Mouse (Mus musculus) c-Kit-positive CD71-negative TER-119-negative erythroid progenitor cells, embryonic 14.5 days (primary cell): ENCODE measurements around the gene Pstk.
"Not testable (repeated sequence)": the region's sequence is repeated elsewhere in the genome, so short reads cannot be mapped to it uniquely, and the experiment has no call there.

Experiments
- DNase-seq: peaks from one replicate; pipeline ENCODE4 v3.0.0-alpha.2; 2013; ENCODE audit warnings: low read depth

Gene Pstk

DNA sequence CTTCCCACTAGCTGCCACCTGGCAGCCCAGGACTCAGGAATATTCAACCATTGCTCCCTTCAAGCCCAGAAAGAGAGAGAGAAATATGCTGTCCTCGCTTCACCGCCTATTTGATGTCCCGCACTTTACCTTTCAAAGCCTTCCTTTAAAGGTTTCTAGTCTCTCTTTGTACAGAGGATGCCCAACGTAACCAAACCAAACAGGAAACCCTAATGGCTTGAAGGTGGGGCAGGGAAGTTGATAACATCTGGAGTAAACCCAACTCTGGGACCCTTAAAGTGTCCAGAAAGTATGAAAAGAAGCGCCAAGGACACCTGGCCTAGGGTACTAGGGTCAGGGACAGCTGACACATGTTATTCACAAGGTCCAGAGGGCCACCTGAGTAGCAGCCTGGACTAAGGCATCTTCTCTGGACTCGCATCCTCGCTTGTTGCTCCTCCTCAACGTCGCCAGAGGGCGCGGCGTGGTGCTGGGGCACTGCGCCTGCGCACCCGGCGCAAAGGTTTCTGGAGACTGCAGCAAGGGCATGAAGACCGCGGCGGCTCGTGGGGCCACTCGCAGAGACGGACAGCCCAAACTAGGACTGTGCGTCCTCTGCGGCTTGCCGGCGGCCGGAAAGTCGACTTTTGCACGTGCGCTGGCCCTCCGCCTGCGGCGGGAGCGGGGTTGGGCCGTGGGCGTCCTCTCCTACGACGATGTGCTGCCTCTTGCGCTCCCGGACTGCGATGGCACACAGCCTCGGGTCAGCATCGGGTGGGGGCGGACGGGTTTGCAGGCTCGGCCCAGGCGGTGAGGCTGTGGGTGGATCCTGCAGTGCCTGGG is at the start of gene Pstk:
Pstk (plus strand) TSS at position 494 of the 822 bp plus-strand sequence.
- peak; percentile 75 for DNase-seq

DNA sequence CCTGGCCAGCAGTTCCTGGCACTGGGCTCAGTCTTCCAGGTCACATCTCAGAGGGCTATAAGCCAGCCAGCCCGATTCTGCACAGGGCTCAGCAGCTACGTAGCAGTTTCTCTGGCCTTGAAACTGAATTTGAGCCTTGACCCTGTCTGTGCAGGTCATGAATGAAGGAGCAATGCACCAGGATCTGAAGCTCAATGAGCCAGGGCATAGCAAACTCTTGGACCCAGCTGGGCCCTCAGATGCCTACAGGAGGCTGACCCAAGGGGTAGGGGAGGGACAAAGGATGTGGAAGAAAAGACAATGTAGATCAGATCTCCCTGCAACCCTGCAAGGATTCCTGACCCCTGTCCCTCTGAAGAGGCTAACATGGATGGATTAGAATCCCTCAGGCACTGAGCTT is 48.7 kb upstream of the Pstk start, which contains the start of gene Cuzd1:
Cuzd1 (minus strand) TSS at position 101 of the 400 bp plus-strand sequence.
- no peak for DNase-seq

DNA sequence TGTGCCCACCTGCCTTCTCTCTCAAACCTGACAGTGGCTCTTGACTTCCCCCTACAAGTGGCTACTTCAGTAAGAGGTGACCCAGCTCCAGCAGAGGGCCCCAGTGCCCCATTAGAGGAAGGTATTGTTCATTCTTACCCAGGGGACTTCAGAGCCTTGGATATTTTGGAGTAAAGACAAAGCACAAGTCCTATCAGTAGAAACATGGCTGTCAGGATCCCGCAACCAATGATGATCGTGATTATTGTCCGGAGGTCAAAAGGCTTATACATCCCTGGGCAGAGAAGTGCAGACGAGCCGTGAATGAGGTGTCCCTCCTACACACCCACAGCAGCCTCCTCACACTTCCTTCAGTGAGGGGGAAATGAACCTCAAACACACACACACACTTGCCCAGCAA is 43.9 kb upstream of the Pstk start:
- DNase-seq, result no peak

DNA sequence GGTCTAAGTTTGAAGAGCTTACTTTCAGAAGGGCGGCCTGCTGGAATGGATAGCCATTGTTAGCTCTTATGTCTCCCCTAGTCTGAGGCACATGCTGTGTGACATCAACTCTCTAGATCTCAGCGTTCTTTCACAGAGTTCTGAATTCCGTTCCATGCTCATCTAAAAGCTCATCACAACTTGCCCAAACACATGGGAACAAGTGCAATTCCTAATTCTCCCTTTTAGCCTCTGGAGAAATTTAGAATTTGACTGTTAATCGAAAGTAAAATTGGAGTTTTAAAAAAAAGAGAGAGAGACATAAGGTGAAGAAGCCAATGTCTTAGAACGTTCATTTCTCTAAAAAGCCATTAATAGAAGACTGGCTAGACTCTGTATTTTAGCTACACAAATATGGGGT is 41.5 kb upstream of the Pstk start, which contains the start of gene Fam24b:
Fam24b (minus strand) TSS at position 101 of the 400 bp plus-strand sequence.
- no peak for DNase-seq

DNA sequence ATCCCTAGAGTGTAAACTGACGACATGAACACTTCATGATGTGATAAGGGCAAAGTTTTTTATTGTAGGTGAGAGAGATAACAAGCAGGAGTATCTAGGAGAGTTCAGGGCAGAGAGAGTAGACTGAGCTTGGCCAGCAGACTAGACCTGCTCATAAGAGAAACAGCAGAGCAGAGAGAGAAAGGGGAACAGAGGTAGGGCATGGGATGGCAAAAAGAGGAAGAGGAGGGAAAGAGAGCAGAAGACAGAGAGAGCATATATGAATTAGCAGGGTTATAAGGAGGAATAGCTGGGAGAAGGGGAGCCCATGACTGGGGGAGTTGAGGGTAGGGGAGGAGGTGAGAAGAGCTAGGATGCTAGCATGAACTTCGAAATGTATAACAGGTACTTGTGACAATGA is 39.3 kb upstream of the Pstk start:
- DNase-seq, result no peak

DNA sequence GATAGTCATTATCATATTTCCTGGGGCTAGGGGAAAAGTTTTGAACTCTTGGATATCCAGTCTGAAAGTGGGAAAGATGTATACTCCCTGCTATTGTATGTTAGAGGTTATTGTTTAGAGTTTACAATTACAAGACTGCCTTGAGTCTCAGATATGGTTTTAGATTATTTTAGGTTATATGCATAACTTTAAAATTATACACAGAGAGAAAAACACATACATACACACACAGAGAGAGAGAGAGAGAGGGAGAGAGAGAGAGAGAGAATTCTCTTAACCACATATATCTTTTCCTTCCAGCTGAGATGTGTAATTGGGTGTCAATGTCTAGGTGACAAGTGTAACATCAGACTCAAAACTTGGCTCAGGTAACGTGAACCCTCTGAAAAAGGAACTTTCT is 37.4 kb upstream of the Pstk start, which contains the start of gene Fam24a:
Fam24a (plus strand) TSS at position 301 of the 400 bp plus-strand sequence.
- DNase-seq, result no peak

DNA sequence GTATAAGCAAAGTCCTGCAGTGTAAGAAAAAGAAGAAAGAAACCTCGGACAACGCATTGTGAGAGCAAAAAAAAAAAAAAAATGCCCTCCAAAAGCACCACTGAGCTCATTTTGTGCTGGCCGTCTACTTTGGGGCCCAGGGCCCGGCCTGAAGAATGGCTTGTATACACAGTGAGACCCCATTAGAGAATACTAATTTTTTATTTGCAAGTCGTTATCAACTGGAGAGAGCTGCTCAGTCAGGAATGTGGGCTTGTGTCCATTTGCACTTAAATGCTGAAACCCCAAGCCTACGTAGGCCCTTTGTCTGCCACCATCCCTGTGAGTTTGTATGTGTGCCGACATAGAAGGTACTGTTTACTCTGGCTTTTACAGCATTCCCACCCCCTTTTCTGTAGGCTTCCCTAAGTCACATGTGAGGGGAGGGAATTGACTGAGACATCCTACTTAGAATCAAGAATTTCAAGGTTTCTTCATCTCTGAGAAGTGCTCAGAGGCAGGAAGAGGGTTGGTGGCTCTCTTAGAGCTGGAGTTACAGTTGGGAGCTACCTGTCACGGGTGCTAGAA is 33.4 kb upstream of the Pstk start:
- no peak for DNase-seq

DNA sequence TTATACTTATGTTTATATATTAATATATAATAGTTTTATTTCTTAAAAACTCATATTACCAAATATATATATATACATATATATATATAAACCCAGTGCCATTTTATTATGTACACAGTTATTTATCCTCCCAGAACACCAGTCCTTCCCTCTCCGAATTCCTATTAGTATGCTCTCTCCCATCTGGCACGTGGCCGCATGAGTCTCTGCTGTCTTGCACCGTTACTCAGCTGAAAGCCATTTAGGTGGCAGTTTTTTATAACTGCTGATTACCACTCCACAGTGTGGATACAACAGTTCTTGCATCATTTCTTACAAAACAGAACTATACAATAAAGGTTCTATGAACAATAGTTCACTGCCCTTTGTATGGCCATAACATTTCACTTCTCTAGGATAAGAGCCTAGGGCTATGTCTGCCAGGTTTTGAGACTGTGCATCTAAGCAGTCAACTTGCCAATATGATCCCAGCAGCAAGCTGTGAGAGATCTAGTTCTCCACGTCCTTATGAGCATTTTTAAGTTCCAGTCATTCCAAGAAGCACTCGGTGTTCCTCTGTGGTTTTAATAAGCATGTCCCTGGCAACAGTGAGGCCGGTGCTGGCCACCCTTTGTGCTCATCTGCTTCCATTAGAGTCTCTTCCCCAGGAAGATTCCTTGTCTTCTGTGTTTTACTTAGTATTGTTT is 24.9 kb upstream of the Pstk start:
- no peak for DNase-seq

DNA sequence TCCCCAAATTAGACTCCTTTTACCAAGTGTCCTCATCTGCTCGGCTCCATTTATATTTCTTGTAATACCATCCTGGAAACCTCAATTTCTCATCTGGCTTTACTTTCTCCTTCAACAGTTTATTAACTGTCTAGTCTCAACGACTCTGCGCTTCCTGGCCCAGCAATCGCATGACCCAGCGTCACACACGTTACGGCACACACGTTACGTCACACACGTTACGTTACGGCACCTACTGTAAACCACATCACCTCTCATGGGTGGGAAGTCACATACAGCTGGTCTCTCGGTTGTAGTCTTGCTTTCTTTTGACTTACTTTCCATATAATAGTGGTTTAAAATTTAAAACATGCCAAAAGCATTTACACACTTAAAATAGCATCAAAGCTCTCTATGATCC is 14.8 kb upstream of the Pstk start:
- no peak for DNase-seq

DNA sequence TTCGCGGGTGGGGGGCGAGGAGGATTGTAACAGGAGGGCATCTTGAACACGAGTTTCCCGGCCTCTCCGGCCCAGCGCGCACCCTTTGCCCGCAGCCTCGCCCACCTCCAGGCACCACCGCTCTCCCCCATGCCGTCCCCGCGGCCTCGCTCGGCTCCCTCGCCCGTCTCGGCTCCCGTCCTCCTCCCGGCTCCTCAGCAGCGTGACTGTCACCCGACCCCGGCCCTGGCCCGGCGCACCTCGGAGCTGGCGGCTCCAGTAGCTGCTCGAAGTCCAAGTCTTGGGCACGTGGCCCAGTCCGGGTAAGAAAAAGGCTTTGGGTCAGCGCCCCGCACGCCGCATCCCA is 8.7 kb upstream of the Pstk start:
- no peak for DNase-seq

DNA sequence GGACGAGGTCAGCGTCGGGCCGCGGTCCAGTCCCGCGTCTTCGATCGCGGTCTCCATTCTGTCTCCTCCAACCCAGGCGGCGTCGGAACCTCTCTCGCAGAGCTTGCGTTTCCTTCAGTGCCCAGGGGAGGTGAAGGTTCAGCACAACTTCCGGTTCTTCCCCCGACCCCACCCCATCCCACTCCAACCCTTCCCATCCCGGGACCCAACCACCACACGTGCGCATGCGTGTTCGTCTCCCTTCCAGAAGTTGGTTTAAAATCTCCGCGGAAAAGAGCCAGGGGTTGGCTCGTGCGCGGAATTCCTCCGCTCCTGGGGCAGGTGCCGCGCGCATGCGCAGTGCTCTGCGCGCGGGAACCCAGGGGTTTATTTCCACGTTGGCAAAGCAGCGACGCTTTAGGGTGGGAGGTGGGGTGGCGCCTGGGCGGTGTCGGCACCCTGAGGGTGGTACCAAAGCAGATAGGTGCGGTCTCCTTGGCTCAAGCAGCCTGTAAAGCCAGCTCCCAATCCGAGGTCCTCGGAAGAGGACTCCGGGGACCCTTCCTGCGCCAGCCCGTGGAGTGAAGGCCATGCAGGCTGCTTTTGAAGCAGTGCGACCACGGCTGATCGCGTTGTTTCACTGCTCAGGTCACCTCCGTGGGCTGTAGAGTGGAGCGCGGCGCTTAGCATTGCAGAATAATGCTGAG is 8.2 kb upstream of the Pstk start, which contains the start of gene 2310057M21Rik:
2310057M21Rik (minus strand) TSS at position 145 of the 686 bp plus-strand sequence.
- DNase-seq, result peak; percentile 90

DNA sequence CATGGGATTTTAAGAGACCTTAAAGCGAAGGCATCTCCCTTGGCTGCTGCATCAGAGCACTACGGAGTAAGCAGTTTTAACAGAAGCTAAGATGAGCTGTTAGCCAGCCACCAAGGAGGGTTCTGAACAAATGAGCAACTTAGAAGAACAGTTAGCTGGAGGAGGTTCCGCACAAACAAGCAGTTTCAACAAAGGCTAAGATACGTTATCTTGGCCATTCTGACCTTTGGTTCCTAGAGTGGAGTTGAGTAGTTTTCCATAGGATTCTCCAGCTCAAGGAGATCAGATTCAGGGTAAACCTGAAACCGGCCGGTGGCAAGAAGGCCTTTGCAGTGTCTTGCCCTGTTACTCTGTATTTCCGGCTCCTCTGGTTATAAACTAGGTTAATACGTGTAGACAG is 6.8 kb upstream of the Pstk start:
- DNase-seq, result no peak

DNA sequence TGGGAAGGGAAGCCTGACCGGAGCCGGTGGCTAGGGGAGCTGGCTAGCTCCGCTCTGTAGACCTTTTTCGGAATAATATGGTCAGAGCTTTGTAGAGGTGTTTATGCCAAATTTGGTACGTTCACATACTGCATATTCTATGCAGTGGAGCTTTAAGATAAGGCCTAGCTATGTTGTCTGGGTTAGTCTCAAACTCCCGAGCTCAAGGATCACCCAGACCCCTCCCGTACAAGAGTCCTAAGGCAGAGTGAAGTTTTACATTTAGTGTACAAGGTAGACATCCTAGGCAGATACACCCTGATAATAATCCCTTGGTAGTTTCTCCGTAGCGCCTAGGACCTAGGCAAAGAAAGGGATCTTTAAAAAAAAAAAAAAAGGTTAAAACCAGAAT is 524 bp downstream of the Pstk start:
- no peak for DNase-seq

DNA sequence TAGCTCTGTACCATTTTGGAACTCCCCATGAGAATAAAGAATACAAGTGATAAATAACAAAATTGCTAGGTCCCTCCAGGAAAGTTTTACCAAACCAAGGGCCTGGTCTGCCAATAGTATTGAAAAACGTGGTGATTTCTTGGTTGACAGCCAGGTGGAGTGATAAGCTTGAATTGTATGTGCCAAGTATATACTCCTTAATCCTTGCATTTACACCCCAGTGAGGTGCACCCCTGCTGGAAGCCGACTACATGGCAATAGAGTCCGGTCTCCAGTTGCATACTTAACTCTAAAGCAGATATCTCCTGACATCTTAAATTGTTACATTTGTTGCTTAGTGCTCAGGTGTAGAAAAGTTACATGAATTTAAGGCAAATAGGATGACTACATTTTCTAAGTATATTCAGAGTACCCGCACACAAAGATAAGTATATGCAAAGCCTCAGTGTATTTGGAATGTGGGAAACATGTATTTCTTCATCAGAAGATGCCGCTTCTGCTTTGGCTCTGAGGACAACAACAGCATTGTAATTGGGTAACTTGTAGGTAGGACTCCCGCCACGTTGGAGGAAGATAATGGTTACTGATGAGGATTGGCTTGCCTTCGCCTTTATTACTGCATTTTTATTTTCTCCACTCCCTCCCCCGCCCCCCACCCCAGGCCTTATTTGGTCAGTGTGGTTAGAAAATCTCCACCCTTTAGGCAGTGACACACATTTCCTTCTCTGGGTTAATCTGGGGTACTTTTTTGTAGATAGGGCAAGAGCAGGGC is 1.1 kb downstream of the Pstk start:
- DNase-seq, result no peak

DNA sequence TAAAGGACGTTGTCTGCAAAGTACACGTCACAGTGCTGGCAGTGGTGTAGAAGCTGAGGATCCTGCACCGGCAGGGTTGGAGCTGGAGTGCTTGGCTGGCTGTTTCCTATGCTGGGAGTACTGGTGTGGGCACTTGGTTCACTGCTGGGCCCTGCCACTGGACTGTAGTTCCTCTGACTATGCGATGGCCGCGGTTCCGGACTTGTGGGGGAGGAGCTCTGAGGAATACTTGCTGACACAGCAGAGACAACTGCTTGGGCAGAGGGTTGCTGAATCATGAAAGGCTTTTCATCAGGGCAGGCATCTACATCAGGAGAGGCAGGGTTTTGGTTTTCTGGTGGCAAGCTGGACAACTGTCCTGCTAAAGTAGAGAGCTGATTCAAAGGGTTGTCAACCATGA is 20.8 kb downstream of the Pstk start:
- not testable (repeated sequence) for DNase-seq

DNA sequence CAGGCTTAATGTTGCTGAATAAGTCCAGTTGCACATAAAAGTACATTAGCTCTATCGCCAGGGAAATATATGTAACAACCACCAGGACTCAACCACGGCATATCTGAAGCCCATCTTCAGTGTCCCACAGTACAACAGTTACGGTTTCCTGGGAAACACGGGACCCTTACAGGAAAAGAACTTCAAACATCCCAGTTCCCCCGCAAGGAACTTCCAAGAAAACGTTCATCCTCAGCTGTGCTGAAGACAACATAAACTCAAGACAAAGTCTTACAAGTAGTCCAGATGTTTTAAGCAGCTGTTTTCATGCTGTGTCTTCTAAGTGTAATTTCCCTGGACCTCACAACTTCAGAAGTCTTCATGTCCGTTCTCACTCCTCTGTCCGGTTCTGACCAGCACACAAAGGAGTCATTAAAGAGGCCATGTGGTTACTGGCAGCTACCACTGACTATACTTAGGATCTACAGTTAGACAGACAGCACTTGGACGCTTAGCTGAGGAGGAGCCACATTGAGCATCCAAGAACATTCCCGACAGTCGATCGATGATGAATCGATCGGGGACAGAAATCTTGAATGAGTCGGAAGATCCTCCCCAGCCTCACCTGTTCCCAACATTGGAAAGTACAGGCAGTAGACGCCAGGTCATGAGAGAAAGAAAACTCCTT is 38.5 kb downstream of the Pstk start:
- peak; percentile 13 for DNase-seq

DNA sequence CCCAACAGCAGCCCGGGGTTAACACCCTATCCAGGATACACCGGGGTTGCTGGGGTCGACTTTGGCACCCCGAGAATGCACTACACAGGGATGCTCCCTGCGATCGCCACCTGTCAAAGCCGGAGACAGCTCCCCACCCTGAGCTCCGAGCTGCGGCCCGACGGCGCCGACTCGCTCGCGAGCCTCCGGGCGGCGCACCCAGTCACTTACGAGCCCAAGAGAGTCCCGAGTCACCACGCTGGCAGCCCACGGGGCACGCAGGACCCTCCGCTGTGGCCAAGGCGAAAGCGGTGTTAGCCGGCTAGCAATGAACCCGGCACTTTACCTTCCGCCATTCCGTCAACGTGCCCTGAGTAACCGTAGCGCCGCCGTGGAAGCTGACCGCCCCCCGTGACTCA is 39.0 kb downstream of the Pstk start:
- DNase-seq, result no peak

DNA sequence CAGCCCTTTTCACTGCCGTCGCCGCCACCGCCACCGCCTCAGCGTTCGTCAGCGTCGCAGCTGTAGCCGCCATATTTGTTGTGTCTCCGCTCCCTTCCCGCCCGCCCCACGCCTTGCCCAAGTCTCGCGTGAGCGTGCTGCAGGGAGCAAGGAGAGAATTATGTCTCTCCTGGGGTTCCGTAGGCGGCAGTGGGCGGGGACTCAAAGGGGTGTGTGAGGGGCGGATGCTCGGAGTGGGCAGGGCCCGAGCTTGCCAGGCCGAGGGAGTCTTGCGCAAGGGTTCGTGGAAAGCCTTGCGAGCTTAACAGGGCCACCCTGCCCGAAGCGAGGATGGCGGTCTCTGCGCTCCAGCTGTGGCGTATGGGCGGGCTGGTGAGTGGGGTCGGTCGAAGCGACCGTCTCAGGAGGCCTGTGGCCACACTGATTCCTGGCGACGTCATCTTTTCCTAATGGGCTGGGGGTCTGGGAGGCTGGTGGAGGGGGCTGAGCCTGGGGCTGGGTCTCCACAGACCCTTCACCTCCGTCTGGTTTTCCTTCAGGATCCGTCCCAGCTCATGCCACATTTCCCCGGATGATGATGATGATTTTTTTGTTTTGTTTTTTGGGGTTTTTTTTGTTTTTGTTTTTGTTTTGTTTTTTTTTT is 39.6 kb downstream of the Pstk start, which contains the start of the genes Ikzf5 and Acadsb:
Ikzf5 (minus strand) TSS at position 106 of the 643 bp plus-strand sequence.
Acadsb (plus strand) TSS at position 186 of the 643 bp plus-strand sequence.
- peak; percentile 97 for DNase-seq

DNA sequence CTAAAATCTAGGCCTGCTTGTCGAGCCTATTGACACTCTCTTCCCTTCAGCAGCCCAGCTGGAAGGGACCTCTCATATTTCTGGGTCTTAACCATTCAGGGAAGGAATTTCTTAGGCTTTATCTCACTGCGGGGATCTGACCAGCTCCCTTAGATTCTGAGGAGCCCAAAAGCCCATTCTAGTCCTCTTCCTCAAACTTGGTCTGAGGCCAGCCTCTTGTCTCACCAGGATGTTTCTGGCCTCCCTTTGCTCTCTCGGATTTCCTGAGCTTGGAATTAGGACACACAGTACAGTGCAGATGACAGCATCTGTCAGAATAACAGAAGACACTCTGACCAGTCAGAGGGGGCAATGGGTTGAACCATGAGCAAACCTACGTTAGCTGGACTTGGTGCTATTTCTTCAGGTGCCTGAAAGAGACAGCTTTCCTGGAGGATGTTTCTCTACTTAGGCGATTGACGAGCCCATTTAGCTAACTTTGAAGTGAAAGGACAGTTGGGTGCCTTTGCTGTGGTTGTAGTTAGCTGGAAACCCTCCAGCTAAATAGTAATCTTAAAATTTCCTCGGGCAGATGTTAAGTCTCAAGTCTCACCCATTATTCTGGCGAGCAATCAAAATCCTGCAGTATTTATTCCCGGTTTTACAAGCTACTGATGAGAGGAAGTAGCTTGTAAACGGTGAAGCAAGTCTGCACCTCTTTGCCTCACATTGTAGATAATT is 40.4 kb downstream of the Pstk start:
- DNase-seq, result no peak

DNA sequence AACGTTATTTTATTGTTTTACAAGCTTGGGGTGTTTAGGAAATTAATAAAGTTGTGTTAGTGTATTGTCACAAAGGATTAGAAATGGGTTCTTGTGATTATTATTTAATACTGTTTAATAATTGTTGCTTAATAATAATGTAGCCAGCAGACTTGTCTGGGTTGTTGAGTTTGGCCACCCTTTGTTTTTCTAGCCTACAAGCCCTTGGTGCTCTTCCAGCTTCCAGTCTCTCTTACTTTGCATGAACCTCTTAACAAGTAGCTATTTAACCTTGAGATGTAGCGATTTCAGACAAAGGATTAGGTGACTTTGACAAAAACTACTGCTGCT is 41.0 kb downstream of the Pstk start:
- no peak for DNase-seq
